Mouse (Mus musculus) thymus, adult 2 months (tissue): Measurements from ENCODE around the gene Cfap221.

Experiments used
- CTCF ChIP-seq: fragments of 200-500 bp; IDR thresholded peaks from 2 replicates; pipeline ENCODE4 v1.5.1; 2012; ENCODE audit warnings: mild to moderate bottlenecking, control low read depth, low read length, moderate library complexity, borderline replicate concordance; ENCODE audit not compliant: control insufficient read depth, poor library complexity, insufficient read depth; ENCODE audit errors: extremely low read depth
- POLR2A ChIP-seq: fragments of 200-500 bp; IDR thresholded peaks from 2 replicates; pipeline ENCODE4 v1.6.1; 2012; ENCODE audit warnings: mild to moderate bottlenecking, low read length, control low read depth, moderate library complexity; ENCODE audit not compliant: control insufficient read depth, poor library complexity, insufficient read depth; ENCODE audit errors: extremely low read depth

- TF ChIP-seq CTCF (no peak), POLR2A (no peak)
Observed at GRCm38 (mm10) chr1:119973117-119973516, 23.9 kb downstream of the Cfap221 start.
